Mouse (Mus musculus) ovary, postnatal 10 days (tissue): ENCODE results near the gene Smad9.

Experiments
- DNase-seq: peaks from one replicate; pipeline ENCODE4 v3.0.0; 2022; ENCODE audit warnings: low spot score

Gene Smad9

DNA sequence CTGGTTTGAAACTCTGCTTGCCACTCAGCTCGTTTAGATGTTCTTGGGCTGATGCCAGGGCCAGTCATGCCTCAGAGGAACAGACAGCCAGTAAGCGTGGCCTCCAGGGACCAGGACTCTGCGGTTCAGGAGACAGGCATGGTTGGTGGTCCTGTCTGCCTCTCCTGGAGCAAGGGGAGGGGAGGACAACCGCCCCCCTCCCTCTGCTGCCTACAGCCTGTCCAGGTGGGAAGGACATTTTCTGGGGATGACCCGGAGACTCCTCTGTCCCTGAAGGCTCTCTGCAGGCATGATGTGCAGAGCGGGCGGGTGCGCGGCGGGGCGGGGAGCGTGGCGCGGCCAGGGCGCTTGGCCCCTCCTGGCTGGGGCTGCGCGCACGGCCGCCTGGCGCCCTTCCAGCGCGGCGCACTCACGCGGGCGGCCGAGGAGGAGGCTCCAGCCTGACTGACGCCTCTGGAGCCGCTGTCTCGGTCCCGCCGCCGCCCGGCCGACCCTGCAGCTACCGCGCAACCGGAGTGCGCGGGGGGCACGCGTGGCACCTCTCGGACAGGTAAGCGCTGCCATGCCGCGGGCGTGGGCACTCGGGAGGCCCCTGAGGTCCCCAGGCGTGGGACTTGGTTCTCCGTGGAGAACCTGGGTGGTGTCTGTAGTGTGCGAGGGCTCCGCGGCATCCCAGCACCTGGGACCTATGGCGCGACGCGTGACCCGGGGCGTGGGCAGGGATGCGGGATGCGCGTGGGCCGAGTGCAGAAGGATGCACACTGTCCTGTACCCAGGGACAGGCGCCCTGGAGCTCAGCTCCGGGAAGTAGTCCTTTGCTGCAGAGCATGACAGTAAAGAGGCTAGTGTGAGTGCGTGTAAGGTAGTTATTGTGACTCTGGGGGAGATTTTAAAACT, at the start of gene Smad9:
Gene Smad9 (plus strand): TSS at position 438 of the 897 bp plus-strand sequence.
- DNase-seq, result peak; percentile 21

GRCm38 (mm10) chr3:54708972-54709371, 46.4 kb upstream of the Smad9 start:
- DNase-seq, result no peak

- no peak for DNase-seq
Observed at GRCm38 (mm10) chr3:54714253-54714652, 41.1 kb upstream of the Smad9 start, which contains the start of gene Gm21958. Gene Gm21958, minus strand, starts transcription at chr3:54714353.

- no peak for DNase-seq
Observed at GRCm38 (mm10) chr3:54715461-54715860, 39.9 kb upstream of the Smad9 start.

DNA sequence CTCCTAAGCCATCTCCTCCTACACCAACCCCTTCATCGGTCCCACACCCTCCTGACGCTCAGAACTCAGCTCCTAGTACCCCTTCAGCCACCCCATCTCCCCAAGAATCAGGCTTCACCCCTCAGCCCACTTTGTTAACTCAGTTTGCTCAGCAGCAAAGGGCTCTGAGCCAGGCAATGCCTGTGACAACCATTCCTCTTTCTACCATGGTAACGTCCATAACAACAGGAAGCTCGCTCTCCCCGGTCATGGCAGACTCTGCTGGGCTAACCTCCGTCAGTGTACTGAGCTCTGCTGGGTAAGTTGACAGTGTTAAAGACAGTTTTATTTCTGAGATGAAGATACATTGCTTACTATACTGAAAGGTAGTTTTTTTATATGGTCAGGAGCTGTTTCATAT, 38.0 kb upstream of the Smad9 start:
- no peak for DNase-seq

- DNase-seq, result no peak
Observed at GRCm38 (mm10) chr3:54718947-54719346, 36.4 kb upstream of the Smad9 start.

DNA sequence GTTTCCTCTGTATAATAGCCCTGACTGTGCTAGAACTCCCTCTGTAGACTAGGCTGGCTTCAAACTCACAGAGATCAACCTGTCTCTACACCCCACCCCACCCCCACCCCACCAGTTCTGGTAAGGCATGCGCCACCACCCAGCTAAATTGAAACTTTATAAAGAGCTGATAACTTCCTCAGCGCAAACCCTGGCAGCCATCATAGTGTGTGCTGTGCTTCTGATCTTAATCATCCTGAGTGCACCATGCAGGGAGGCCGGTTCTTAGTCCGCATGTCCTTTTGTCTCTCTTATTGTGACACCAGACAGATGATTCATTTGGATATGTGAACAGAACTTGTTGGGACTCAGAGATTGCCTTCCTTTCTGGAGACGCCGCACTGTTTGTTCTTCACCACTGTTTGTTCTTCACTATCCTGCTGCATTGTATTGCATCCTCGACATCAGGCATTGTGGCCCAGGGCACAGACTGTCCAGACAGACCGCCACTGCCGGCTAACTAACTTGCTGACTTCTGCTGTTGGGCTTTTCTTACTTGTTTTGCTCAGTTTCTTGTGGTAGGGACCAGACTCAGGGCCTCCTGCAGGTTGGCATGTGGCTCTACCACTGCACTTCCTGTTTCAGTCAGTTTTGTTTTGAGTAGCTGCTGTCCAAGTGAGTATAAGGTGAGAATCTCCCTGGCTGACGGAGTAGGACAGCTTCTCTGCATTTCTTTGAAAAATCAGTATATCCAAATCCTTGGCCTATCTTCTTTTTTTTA, 31.5 kb upstream of the Smad9 start:
- DNase-seq, result no peak

- no peak for DNase-seq
Observed at GRCm38 (mm10) chr3:54725344-54725743, 30.0 kb upstream of the Smad9 start.

DNA sequence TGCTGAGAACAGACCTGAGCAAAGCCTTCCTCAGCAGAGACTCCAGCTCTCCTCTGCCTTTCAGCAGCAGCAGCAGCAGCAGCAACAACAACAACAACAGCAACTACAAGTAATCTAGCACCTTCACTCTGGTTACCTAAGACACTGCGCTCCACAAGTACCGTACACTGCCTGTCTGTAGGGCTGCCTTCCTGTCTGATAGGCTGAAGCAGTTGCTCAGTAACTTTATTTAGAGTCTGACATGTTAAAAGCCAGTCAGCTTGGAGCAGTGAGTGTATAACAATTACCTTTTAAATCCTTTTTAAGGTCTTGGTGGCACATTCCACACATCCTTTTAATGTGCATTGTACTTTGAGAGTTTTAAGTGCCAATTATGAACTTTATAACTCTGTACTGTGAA, 27.8 kb upstream of the Smad9 start:
- DNase-seq, result no peak

- no peak for DNase-seq
Observed at GRCm38 (mm10) chr3:54728100-54728499, 27.3 kb upstream of the Smad9 start.

DNA sequence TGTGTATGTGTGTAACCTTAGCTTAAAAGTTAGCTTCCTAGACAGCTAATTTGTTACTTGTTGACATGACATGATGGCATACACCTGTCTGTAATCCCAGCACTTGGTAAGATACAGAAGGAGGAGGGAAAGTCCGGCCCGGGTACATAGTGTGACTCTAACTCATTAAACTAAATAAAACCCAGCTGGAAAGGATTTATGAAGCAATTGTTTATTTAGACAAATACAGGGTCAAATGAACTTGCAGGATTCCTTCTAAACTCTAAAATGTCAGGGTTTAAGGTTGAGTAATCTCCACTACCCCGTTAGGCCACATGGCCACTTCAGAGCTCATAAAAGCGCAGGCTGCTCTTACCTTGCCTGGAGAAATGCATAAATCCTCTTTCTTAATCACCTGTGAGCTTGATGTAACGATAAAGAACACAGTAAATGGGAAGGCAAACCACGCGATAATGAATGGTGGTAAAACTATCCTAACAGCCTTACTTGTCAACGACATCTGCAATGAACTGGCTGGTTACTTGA, 23.7 kb upstream of the Smad9 start:
- DNase-seq, result no peak

GRCm38 (mm10) chr3:54732371-54732770, 23.0 kb upstream of the Smad9 start:
- DNase-seq, result no peak

GRCm38 (mm10) chr3:54734411-54735246, 20.8 kb upstream of the Smad9 start:
- DNase-seq, result peak; percentile 83

DNA sequence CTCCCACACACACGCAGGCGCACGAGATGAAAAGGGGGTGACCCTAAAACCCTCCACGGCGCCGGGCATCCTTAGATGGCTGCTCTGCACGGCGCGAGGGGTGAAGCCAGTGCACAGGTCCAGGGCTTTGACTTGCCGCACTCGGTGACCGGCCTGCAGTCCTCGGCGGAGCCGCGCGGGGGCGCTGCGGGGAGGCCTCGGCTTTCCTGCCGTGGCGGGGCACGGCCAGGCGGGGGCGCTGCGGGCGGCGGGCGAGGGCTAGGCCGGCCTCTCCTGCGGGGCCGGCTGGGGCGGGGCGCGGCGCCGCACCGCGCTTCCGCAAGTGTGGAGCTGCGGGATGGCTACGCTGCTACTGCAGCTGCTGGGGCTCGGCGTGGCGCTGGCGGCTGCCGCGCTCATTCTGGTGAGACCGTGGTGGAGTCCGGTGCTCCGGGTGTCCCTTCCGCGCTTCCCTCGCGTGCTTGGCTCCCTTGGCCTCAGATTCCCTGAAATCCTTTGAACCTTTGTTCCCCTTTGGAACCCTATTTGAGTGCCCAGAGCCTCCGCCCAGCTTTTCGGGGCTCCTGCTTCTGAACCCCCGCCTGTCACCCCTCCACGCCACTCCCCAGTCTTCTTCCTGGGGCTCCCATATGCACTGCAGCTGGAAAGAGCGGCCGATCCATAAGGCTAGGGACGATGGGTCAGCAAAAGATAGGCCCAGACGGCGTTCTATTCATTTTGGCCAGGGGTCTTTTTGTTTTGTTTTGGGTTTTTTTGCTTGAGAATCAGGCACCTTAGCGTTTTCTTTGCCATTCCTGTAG, 19.9 kb upstream of the Smad9 start, which contains the start of the genes Exosc8 and Alg5:
Gene Exosc8 (minus strand): TSS at position 147 of the 800 bp plus-strand sequence.
Gene Alg5 (plus strand): TSS at position 293 of the 800 bp plus-strand sequence.
- peak; percentile 98 for DNase-seq

GRCm38 (mm10) chr3:54736101-54736927, 19.1 kb upstream of the Smad9 start:
- no peak for DNase-seq

GRCm38 (mm10) chr3:54737317-54737716, 18.1 kb upstream of the Smad9 start:
- DNase-seq, result no peak

- DNase-seq, result no peak
Observed at GRCm38 (mm10) chr3:54741965-54742364, 13.4 kb upstream of the Smad9 start.

GRCm38 (mm10) chr3:54745799-54746198, 9.6 kb upstream of the Smad9 start:
- no peak for DNase-seq

- DNase-seq, result no peak
Observed at GRCm38 (mm10) chr3:54753411-54753810, 2.0 kb upstream of the Smad9 start.

DNA sequence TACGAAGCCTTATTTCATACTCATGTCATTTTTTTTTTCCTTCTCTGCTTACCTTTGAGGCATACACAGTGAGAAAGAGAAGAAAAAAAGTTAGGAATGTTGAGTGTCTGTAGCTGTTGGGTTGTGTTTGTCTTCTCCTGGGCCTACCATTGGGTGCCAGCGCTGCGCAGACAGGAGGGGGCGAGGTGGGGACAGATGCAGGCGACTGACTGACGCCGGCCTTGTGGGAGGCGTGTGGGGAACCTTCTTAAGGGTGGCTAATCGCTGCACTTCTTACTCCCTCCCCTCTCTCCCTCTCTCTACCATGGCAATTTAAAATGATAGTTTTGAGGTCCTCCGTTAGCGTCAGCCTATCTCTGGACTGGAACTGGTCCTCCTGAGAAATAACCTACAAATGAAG, 676 bp downstream of the Smad9 start:
- no peak for DNase-seq
